Mouse (Mus musculus) embryonic facial prominence, embryonic 14.5 days (tissue): ENCODE measurements around the gene Camta1. TPM values are rescaled to one million over a fixed set of nuclear protein-coding genes. Genes with fewer than 3 reads are reported as not detected.

ENCODE experiments used
- ATAC-seq: fragments of 200-750 bp; cut with Nextera tagmentation; 2 replicates; pipeline ENCODE4 v1.8.0; 2017; ENCODE audit warnings: low read depth, moderate number of reproducible peaks, moderate TSS enrichment
- DNase-seq: peaks from one replicate; pipeline ENCODE4 v3.0.0-alpha.2; 2015; ENCODE audit warnings: low spot score
- H3K27ac ChIP-seq: fragments of 300-500 bp; sonication (generic); replicated peaks from 2 replicates; pipeline ENCODE4 v1.5.1; 2014; ENCODE audit warnings: low read depth, mild to moderate bottlenecking, low read length, moderate library complexity
- H3K27me3 ChIP-seq: fragments of 300-500 bp; sonication (generic); replicated peaks from 2 replicates; pipeline ENCODE4 v1.6.1; 2014; ENCODE audit warnings: low read length; ENCODE audit not compliant: control insufficient read depth, insufficient read depth
- H3K36me3 ChIP-seq: fragments of 300-500 bp; sonication (generic); 2 replicates; pipeline ENCODE4 v1.6.1; 2014; ENCODE audit warnings: low read length, mixed read lengths; ENCODE audit not compliant: control insufficient read depth, insufficient read depth
- H3K4me1 ChIP-seq: fragments of 300-500 bp; sonication (generic); 2 replicates; pipeline ENCODE4 v1.6.1; 2014; ENCODE audit warnings: antibody characterized with exemption, low read length; ENCODE audit not compliant: control insufficient read depth, insufficient read depth
- H3K4me2 ChIP-seq: fragments of 300-500 bp; sonication (generic); 2 replicates; pipeline ENCODE4 v1.6.1; 2014; ENCODE audit warnings: low read depth, mild to moderate bottlenecking, low read length, moderate library complexity, mixed read lengths
- H3K4me3 ChIP-seq: fragments of 300-500 bp; sonication (generic); 2 replicates; pipeline ENCODE4 v1.5.1; 2014; ENCODE audit warnings: low read depth, mild to moderate bottlenecking, low read length
- H3K9ac ChIP-seq: fragments of 300-500 bp; sonication (generic); 2 replicates; pipeline ENCODE4 v1.6.1; 2014; ENCODE audit warnings: low read depth, mild to moderate bottlenecking, low read length, moderate library complexity, mixed read lengths
- H3K9me3 ChIP-seq: fragments of 300-500 bp; sonication (generic); 2 replicates; pipeline ENCODE4 v1.6.1; 2016; ENCODE audit warnings: low read length; ENCODE audit not compliant: control insufficient read depth
- WGBS: fragments of 180-500 bp; shearing (Covaris S2); extraction: QIAGEN DNeasy Blood & Tissue Kit; methylation state at CpG from one replicate; pipeline ENCODE4 v1.1.7; 2014; 5-methylcytosine and 5-hydroxymethylcytosine counted together
- polyA plus RNA-seq: library from polyadenylated mRNA; unstranded; fragments of >200 nt; fragmentation: Nextera tagmentation; extraction: Ambion mirVana; gene quantifications from 2 replicates; pipeline ENCODE4 v1.2.1, GENCODE M21; 2014

Camta1 gene
- polyA plus RNA-seq, 1 experiment from 2014 or later = 77.3 TPM

DNA sequence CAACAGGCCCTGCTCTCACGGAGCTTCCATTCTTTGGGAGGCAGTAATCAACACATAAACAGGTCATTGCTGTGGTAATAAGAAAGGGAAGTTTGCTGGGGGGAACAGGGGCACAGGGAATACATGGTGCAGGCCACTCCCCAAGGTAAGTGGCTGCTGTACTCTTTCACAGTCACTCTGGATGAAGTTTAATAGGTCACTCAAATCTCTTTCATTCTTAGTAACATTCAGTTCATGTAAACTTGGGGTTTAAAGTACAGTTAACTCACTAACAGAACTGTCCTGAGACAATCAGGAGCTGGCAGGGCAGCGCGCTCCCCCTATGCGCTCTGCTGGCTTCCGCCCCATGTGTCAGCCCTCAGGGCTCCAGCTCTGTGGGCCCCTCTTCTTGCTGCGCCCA lies 81.2 kb downstream of the Camta1 start:
- 79% methylated on average over 6 of the region's 6 CpGs for WGBS
- Histone ChIP-seq H3K4me2 (no peak overlapping the region), H3K9ac (no peak overlapping the region), H3K36me3 (no peaks in the 10 kb centered on the region), H3K4me3 (no peak overlapping the region), H3K27me3 (no peaks in the 10 kb centered on the region), H3K9me3 (no peaks in the 10 kb centered on the region), H3K4me1 (no peaks in the 10 kb centered on the region), H3K27ac (no peak overlapping the region)
- ATAC-seq (no peak), DNase-seq (no peak)

DNA sequence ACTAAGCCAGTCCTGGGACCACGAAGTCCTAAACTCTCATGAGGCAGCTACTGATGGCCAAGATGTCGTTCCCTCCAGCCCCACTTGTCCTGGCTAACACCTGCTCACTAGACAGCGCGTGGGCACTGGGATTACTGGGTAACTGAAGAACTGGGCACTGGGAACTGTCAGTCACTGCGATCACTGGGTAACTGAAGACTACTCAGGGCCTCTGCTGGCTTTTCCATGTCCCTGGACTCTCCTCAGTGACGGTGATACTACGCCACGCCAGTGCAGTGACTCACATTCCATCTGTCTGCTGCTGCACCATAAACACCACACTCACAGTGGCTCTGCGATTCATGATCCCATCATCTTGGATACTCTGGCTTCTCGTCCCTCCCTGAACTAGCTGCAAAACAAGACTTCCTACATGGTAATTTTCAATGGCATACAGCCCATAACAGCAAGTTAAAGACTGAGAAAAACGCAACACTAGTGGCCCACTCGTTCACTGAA lies 81.7 kb downstream of the Camta1 start:
- H3K27me3 ChIP-seq = no peaks in the 10 kb centered on the region
- H3K4me1 ChIP-seq = no peaks in the 10 kb centered on the region
- no peak overlapping the region for H3K4me3 ChIP-seq
- ATAC-seq (no peak), DNase-seq (no peak)
- H3K4me2 ChIP-seq = no peak overlapping the region
- H3K27ac ChIP-seq = no peak overlapping the region
- 90% methylated on average over 12 of the region's 12 CpGs for WGBS
- no peak overlapping the region for H3K9ac ChIP-seq
- no peaks in the 10 kb centered on the region for H3K9me3 ChIP-seq
- no peaks in the 10 kb centered on the region for H3K36me3 ChIP-seq

DNA sequence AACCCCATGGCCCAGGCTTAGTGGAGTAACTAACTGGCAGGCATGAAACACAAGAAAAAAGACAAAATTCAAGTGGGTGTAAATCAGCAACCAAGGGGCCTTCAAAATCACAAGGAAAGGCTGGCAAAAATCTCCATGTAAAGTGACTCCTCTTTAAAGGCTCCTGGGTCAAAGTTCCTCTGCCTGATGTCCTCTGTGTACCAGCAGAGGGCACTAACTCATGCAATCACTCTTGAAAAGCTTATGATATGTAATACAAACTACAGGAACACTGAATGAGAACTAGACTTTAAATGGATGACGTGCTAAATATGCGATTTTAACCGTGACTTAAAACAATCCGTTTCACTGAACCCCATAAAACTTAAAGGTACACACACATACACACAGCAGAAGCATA lies 83.2 kb downstream of the Camta1 start:
- no peak overlapping the region for H3K4me2 ChIP-seq
- H3K4me1 ChIP-seq = 0 out of 2 replicates have a peak, but pooled peaks cover 4% of the 10 kb centered on the region
- no peak overlapping the region for H3K4me3 ChIP-seq
- H3K36me3 ChIP-seq = no peaks in the 10 kb centered on the region
- H3K9me3 ChIP-seq = no peaks in the 10 kb centered on the region
- H3K27me3 ChIP-seq = no peaks in the 10 kb centered on the region
- H3K27ac ChIP-seq = no peak overlapping the region
- 54% methylated on average over 4 of the region's 4 CpGs for WGBS
- no peak for ATAC-seq
- DNase-seq = peak; percentile 39
- no peak overlapping the region for H3K9ac ChIP-seq

DNA sequence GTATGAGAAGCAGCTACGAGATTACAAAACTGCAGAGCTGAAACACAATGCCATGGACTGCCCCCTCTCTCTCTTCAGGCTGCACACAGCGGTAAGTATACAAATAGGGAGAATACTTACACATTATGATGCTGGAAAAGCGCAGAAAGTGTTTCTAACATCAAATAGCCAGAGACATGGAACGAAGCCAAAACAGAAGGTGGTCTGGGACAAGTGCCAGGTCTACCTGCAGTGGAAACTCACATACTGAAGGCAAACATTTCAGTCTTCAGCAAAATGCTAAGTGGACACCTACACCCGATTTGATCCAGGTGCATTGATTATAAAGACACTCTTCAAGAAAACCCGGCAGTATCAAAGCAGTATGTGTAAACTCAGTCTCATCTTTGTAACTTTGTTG lies 84.2 kb downstream of the Camta1 start:
- Histone ChIP-seq H3K9ac (no peak overlapping the region), H3K9me3 (no peaks in the 10 kb centered on the region), H3K4me1 (0 out of 2 replicates have a peak, but pooled peaks cover 4% of the 10 kb centered on the region), H3K27ac (no peak overlapping the region), H3K4me2 (no peak overlapping the region), H3K36me3 (no peaks in the 10 kb centered on the region), H3K27me3 (no peaks in the 10 kb centered on the region), H3K4me3 (no peak overlapping the region)
- WGBS = 64% methylated on average over 6 of the region's 6 CpGs
- ATAC-seq (no peak), DNase-seq (peak; percentile 33)

DNA sequence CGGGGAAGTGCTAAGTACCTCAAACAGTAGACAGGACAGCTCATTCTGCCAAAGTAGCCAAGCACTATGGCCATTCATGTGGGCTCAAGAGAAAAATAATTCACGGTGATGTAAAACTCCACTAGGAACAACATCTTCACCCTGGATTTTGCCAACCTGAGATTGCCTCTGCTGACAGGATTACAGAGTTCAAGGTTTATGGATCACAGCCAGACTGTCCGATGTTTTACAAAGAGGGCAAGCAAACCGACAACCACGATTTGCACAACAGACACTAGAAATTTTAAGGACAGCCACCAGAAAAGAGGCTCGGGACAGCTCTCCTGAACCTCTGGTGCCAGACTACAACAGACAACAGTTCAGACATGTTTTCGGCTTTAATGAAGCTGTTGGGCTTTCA lies 86.2 kb downstream of the Camta1 start:
- no peak overlapping the region for H3K27ac ChIP-seq
- H3K4me2 ChIP-seq = no peak overlapping the region
- no peak overlapping the region for H3K9ac ChIP-seq
- H3K4me1 ChIP-seq = peaks cover 9% of the 10 kb centered on the region; the same call in 1 of the 2 replicates
- ATAC-seq (no peak), DNase-seq (no peak)
- H3K36me3 ChIP-seq = no peaks in the 10 kb centered on the region
- 88% methylated on average over 7 of the region's 7 CpGs for WGBS
- no peaks in the 10 kb centered on the region for H3K9me3 ChIP-seq
- H3K27me3 ChIP-seq = no peaks in the 10 kb centered on the region
- no peak overlapping the region for H3K4me3 ChIP-seq

DNA sequence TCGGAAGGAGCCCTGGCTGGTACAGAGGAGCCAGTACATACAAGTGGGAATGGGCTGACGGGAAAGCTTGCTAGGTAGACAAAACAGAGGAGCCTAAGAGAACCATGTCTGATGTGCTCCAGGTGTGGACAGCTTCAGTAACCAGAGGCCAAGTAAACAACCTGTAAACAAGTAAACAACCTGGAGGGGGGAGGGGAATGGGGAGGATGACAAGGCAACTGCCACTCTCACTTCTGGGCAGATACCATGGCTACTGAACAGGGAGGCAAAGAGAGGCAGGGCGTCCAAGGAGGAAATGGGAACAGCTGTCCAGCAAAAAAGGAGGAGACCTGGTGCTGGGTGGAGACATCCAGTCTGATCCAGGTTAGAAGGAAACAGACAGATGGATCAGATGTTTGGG lies 88.0 kb downstream of the Camta1 start:
- Histone ChIP-seq H3K9me3 (no peaks in the 10 kb centered on the region), H3K27me3 (no peaks in the 10 kb centered on the region), H3K4me2 (no peak overlapping the region), H3K36me3 (no peaks in the 10 kb centered on the region), H3K9ac (no peak overlapping the region), H3K27ac (no peak overlapping the region), H3K4me3 (no peak overlapping the region), H3K4me1 (peaks cover 9% of the 10 kb centered on the region; the same call in 1 of the 2 replicates)
- 73% methylated on average over 3 of the region's 3 CpGs for WGBS
- DNase-seq (no peak), ATAC-seq (no peak)

DNA sequence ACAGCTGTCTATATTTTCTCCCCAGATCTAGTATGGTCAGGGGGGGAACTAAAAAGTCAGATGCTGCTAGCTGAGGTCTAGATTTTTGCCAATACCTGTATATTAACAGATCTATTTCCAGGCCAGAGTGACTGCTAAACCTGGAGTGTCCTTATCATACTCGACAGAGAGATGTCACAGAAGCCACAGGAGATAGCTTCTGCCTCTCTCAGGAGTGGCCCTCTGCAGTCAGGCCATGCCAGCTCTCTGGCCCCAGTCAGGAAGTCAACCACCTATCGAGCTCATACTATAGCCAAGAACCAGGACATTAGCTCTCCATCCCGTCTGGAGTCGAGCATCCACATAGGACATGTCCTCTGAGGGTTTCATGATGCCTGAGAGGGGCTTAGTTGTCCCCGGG lies 88.7 kb downstream of the Camta1 start:
- 88% methylated on average over 5 of the region's 5 CpGs for WGBS
- H3K4me1 ChIP-seq = peaks cover 9% of the 10 kb centered on the region; the same call in 1 of the 2 replicates
- H3K4me2 ChIP-seq = no peak overlapping the region
- no peak overlapping the region for H3K9ac ChIP-seq
- no peak for ATAC-seq
- H3K9me3 ChIP-seq = no peaks in the 10 kb centered on the region
- H3K36me3 ChIP-seq = no peaks in the 10 kb centered on the region
- no peak overlapping the region for H3K27ac ChIP-seq
- DNase-seq = no peak
- H3K4me3 ChIP-seq = no peak overlapping the region
- no peaks in the 10 kb centered on the region for H3K27me3 ChIP-seq

DNA sequence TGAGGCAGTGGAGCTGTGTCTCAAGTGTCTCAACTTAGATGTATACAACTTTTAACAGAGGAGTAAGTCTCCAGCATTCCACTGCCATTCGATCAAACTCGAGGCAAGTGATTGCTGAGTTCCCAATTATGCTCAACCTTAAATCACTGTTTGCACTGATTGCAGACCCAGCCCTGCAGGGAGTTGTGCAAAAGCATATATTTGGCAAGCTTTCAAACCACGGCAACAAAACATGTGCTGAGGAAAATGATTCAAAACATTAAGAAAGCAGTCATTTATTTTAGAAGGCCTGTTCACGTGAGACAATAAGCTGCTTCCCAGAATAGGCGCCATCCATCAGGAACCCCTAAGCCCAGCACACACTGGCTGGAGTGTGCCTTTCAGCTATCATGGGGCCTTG lies 91.0 kb downstream of the Camta1 start:
- Histone ChIP-seq H3K4me1 (peaks cover 9% of the 10 kb centered on the region; the same call in 1 of the 2 replicates), H3K27ac (no peak overlapping the region), H3K9ac (no peak overlapping the region), H3K27me3 (no peaks in the 10 kb centered on the region), H3K9me3 (no peaks in the 10 kb centered on the region), H3K4me3 (no peak overlapping the region), H3K36me3 (no peaks in the 10 kb centered on the region), H3K4me2 (no peak overlapping the region)
- 47% methylated on average over 5 of the region's 5 CpGs for WGBS
- ATAC-seq = 0 out of 2 replicates have a peak, but pooled peaks have one; percentile 10
- DNase-seq = peak; percentile 64

DNA sequence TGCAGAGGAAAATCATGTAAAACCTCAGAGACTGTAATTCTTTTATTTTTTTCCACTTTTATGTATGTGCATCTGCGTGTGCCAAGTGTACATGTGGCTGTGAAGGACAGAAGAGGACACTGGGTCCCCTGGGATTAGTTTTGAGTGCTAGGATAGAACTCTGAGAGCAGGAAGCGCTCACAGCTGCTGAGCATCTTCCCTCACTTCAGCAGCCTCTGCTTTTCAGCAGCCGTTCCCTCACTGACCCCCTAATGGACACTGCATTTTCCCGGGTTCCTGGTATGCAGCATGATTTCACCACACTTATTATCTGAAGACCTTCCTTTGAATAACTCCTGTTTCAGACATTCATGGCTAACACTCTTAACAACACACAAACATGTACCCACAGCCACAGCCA lies 93.9 kb downstream of the Camta1 start:
- WGBS = 71% methylated on average over 4 of the region's 4 CpGs
- H3K4me3 ChIP-seq = no peak overlapping the region
- DNase-seq (no peak), ATAC-seq (no peak)
- H3K4me2 ChIP-seq = no peak overlapping the region
- no peak overlapping the region for H3K27ac ChIP-seq
- peaks cover 9% of the 10 kb centered on the region; the same call in 1 of the 2 replicates for H3K4me1 ChIP-seq
- no peaks in the 10 kb centered on the region for H3K27me3 ChIP-seq
- no peaks in the 10 kb centered on the region for H3K36me3 ChIP-seq
- H3K9me3 ChIP-seq = no peaks in the 10 kb centered on the region
- H3K9ac ChIP-seq = no peak overlapping the region
